Mouse (Mus musculus): ENCODE measurements around the gene Tspan17. TPM values are rescaled to one million over a fixed set of nuclear protein-coding genes. Genes with fewer than 3 reads are reported as not detected.

Tspan17 gene
- polyA plus RNA-seq, 1 experiment: 23.1 TPM

- DNase-seq (ENCODE audit: low read depth): no peak
- TF ChIP-seq CTCF (IDR thresholded peaks at IDR 0.05; ENCODE audit: borderline replicate concordance, extremely low read depth, insufficient read depth, insufficient read length) (no peak), POLR2A (IDR thresholded peaks at IDR 0.05; ENCODE audit: borderline replicate concordance, extremely low read depth, insufficient read depth, insufficient read length, poor library complexity, severe bottlenecking) (no peak)
These were observed 4.9 kb downstream of the Tspan17 start for GRCm38 (mm10) chr13:54794002-54794577.

GRCm38 (mm10) chr13:54794843-54795242, 5.7 kb downstream of the Tspan17 start:
- TF ChIP-seq CTCF (IDR thresholded peaks at IDR 0.05; ENCODE audit: borderline replicate concordance, extremely low read depth, insufficient read depth, insufficient read length) (peak; percentile 28; the same call in 1 of the 2 replicates), POLR2A (IDR thresholded peaks at IDR 0.05; ENCODE audit: borderline replicate concordance, extremely low read depth, insufficient read depth, insufficient read length, poor library complexity, severe bottlenecking) (no peak)
- DNase-seq (ENCODE audit: low read depth): no peak

GRCm38 (mm10) chr13:54797356-54797755, 8.2 kb downstream of the Tspan17 start:
- peak; percentile 68 for DNase-seq (ENCODE audit: low read depth)
- no peak for TF ChIP-seq POLR2A (IDR thresholded peaks at IDR 0.05; ENCODE audit: borderline replicate concordance, extremely low read depth, insufficient read depth, insufficient read length, poor library complexity, severe bottlenecking)
- peak; percentile 88; the same call in 1 of the 2 replicates for TF ChIP-seq CTCF (IDR thresholded peaks at IDR 0.05; ENCODE audit: borderline replicate concordance, extremely low read depth, insufficient read depth, insufficient read length)

- TF ChIP-seq CTCF (IDR thresholded peaks at IDR 0.05; ENCODE audit: borderline replicate concordance, extremely low read depth, insufficient read depth, insufficient read length) (no peak), POLR2A (IDR thresholded peaks at IDR 0.05; ENCODE audit: borderline replicate concordance, extremely low read depth, insufficient read depth, insufficient read length, poor library complexity, severe bottlenecking) (no peak)
- no peak for DNase-seq (ENCODE audit: low read depth)
These were observed 8.9 kb downstream of the Tspan17 start for GRCm38 (mm10) chr13:54797861-54798643.

GRCm38 (mm10) chr13:54798740-54799139, 9.6 kb downstream of the Tspan17 start:
- TF ChIP-seq CTCF (IDR thresholded peaks at IDR 0.05; ENCODE audit: borderline replicate concordance, extremely low read depth, insufficient read depth, insufficient read length) (no peak), POLR2A (IDR thresholded peaks at IDR 0.05; ENCODE audit: borderline replicate concordance, extremely low read depth, insufficient read depth, insufficient read length, poor library complexity, severe bottlenecking) (no peak)
- no peak for DNase-seq (ENCODE audit: low read depth)

- peak; percentile 95 for TF ChIP-seq CTCF (IDR thresholded peaks at IDR 0.05; ENCODE audit: borderline replicate concordance, extremely low read depth, insufficient read depth, insufficient read length)
- TF ChIP-seq POLR2A (IDR thresholded peaks at IDR 0.05; ENCODE audit: borderline replicate concordance, extremely low read depth, insufficient read depth, insufficient read length, poor library complexity, severe bottlenecking): no peak
- peak; percentile 90 for DNase-seq (ENCODE audit: low read depth)
These were observed 10.5 kb downstream of the Tspan17 start for GRCm38 (mm10) chr13:54799701-54800100.

- TF ChIP-seq CTCF (IDR thresholded peaks at IDR 0.05; ENCODE audit: borderline replicate concordance, extremely low read depth, insufficient read depth, insufficient read length): no peak
- TF ChIP-seq POLR2A (IDR thresholded peaks at IDR 0.05; ENCODE audit: borderline replicate concordance, extremely low read depth, insufficient read depth, insufficient read length, poor library complexity, severe bottlenecking): no peak
- no peak for DNase-seq (ENCODE audit: low read depth)
These were observed 11.0 kb downstream of the Tspan17 start for GRCm38 (mm10) chr13:54800206-54800605.

GRCm38 (mm10) chr13:54803010-54803409, 13.8 kb downstream of the Tspan17 start:
- no peak for DNase-seq (ENCODE audit: low read depth)
- TF ChIP-seq CTCF (IDR thresholded peaks at IDR 0.05; ENCODE audit: borderline replicate concordance, extremely low read depth, insufficient read depth, insufficient read length) (peak; percentile 45), POLR2A (IDR thresholded peaks at IDR 0.05; ENCODE audit: borderline replicate concordance, extremely low read depth, insufficient read depth, insufficient read length, poor library complexity, severe bottlenecking) (no peak)

GRCm38 (mm10) chr13:54805134-54805838, 16.1 kb downstream of the Tspan17 start:
- peak; percentile 76 for TF ChIP-seq CTCF (IDR thresholded peaks at IDR 0.05; ENCODE audit: borderline replicate concordance, extremely low read depth, insufficient read depth, insufficient read length)
- no peak for TF ChIP-seq POLR2A (IDR thresholded peaks at IDR 0.05; ENCODE audit: borderline replicate concordance, extremely low read depth, insufficient read depth, insufficient read length, poor library complexity, severe bottlenecking)
- DNase-seq (ENCODE audit: low read depth): peak; percentile 74

- DNase-seq (ENCODE audit: low read depth): no peak
- TF ChIP-seq POLR2A (IDR thresholded peaks at IDR 0.05; ENCODE audit: borderline replicate concordance, extremely low read depth, insufficient read depth, insufficient read length, poor library complexity, severe bottlenecking): no peak
- TF ChIP-seq CTCF (IDR thresholded peaks at IDR 0.05; ENCODE audit: borderline replicate concordance, extremely low read depth, insufficient read depth, insufficient read length): no peak
These were observed 17.3 kb downstream of the Tspan17 start for GRCm38 (mm10) chr13:54806434-54806976.

GRCm38 (mm10) chr13:54808067-54808466, 18.9 kb downstream of the Tspan17 start:
- no peak for DNase-seq (ENCODE audit: low read depth)
- no peak for TF ChIP-seq POLR2A (IDR thresholded peaks at IDR 0.05; ENCODE audit: borderline replicate concordance, extremely low read depth, insufficient read depth, insufficient read length, poor library complexity, severe bottlenecking)
- no peak for TF ChIP-seq CTCF (IDR thresholded peaks at IDR 0.05; ENCODE audit: borderline replicate concordance, extremely low read depth, insufficient read depth, insufficient read length)
